Mouse (Mus musculus) embryonic facial prominence, embryonic 12.5 days (tissue): ENCODE measurements at regions not wholly inside any gene's neighbourhood (a gene's known extent, or its start where the extent isn't known, plus 50 kb on each side); places are given as distances from the start of the nearest gene placed in this dataset.

ENCODE experiments used
- ATAC-seq: fragments of 200-750 bp; cut with Nextera tagmentation; 2 replicates; pipeline ENCODE4 v1.8.0; 2017; ENCODE audit not compliant: insufficient number of reproducible peaks, insufficient read depth, low FRiP score, low TSS enrichment
- H3K27ac ChIP-seq: fragments of 300-500 bp; sonication (generic); 2 replicates; pipeline ENCODE4 v1.5.1; 2016; ENCODE audit warnings: mild to moderate bottlenecking
- H3K27me3 ChIP-seq: fragments of 300-500 bp; sonication (generic); 2 replicates; pipeline ENCODE4 v1.6.1; 2016; ENCODE audit warnings: mild to moderate bottlenecking, moderate library complexity
- H3K36me3 ChIP-seq: fragments of 300-500 bp; sonication (generic); 2 replicates; pipeline ENCODE4 v1.6.1; 2016; ENCODE audit warnings: mild to moderate bottlenecking
- H3K4me1 ChIP-seq: fragments of 300-500 bp; sonication (generic); 2 replicates; pipeline ENCODE4 v1.6.1; 2016
- H3K4me2 ChIP-seq: fragments of 300-500 bp; sonication (generic); replicated peaks from 2 replicates; pipeline ENCODE4 v1.6.1; 2016; ENCODE audit warnings: mild to moderate bottlenecking, moderate library complexity
- H3K4me3 ChIP-seq: fragments of 300-500 bp; sonication (generic); 2 replicates; pipeline ENCODE4 v1.5.1; 2016; ENCODE audit warnings: mild to moderate bottlenecking
- H3K9ac ChIP-seq: fragments of 300-500 bp; sonication (generic); 2 replicates; pipeline ENCODE4 v1.6.1; 2016; ENCODE audit warnings: mild to moderate bottlenecking, moderate library complexity
- H3K9me3 ChIP-seq: fragments of 300-500 bp; sonication (generic); 2 replicates; pipeline ENCODE4 v1.6.1; 2016; ENCODE audit warnings: mild to moderate bottlenecking, moderate library complexity
- WGBS: fragments of 180-500 bp; shearing (Covaris S2); methylation state at CpG from one replicate; pipeline ENCODE4 v1.1.7; 2016; 5-methylcytosine and 5-hydroxymethylcytosine counted together

GRCm38 (mm10) chr9:59144256-59144800 is 108.1 kb upstream of the Neo1 start:
- H3K9ac ChIP-seq = no peak overlapping the region
- ATAC-seq = no peak
- no peak overlapping the region for H3K27ac ChIP-seq
- WGBS = 80% methylated on average over 3 of the region's 3 CpGs
- no peak overlapping the region for H3K4me3 ChIP-seq
- no peak overlapping the region for H3K4me2 ChIP-seq
- no peaks in the 10 kb centered on the region for H3K9me3 ChIP-seq
- H3K4me1 ChIP-seq = no peaks in the 10 kb centered on the region
- H3K27me3 ChIP-seq = no peaks in the 10 kb centered on the region
- no peaks in the 10 kb centered on the region for H3K36me3 ChIP-seq

GRCm38 (mm10) chr9:59143610-59144009 is 107.4 kb upstream of the Neo1 start:
- 85% methylated on average over 4 of the region's 4 CpGs for WGBS

GRCm38 (mm10) chr9:59134171-59135041 is 98.2 kb upstream of the Neo1 start:
- Histone ChIP-seq H3K27ac (peak overlapping the region; percentile 82), H3K4me3 (no peak overlapping the region), H3K27me3 (no peaks in the 10 kb centered on the region), H3K4me2 (peak overlapping the region; percentile 34), H3K4me1 (peaks cover 19% of the 10 kb centered on the region; the same call in 1 of the 2 replicates), H3K9ac (no peak overlapping the region), H3K36me3 (no peaks in the 10 kb centered on the region), H3K9me3 (no peaks in the 10 kb centered on the region)
- ATAC-seq = peak; percentile 86
- 17% methylated on average over 15 of the region's 15 CpGs for WGBS

More at GRCm38 (mm10) chr9:59143610-59144009, 107.4 kb upstream of the Neo1 start:
- ATAC-seq = no peak
- Histone ChIP-seq H3K27ac (no peak overlapping the region), H3K27me3 (no peaks in the 10 kb centered on the region), H3K9me3 (no peaks in the 10 kb centered on the region), H3K4me3 (no peak overlapping the region), H3K4me1 (no peaks in the 10 kb centered on the region), H3K9ac (no peak overlapping the region), H3K36me3 (no peaks in the 10 kb centered on the region), H3K4me2 (no peak overlapping the region)

GRCm38 (mm10) chr9:59129699-59130340 is 93.6 kb upstream of the Neo1 start:
- H3K9me3 ChIP-seq = no peaks in the 10 kb centered on the region
- no peak overlapping the region for H3K27ac ChIP-seq
- ATAC-seq = no peak
- H3K4me2 ChIP-seq = no peak overlapping the region
- H3K9ac ChIP-seq = no peak overlapping the region
- H3K4me3 ChIP-seq = no peak overlapping the region
- H3K4me1 ChIP-seq = peaks cover 14% of the 10 kb centered on the region; the same call in 1 of the 2 replicates
- 90% methylated on average over 9 of the region's 9 CpGs for WGBS
- no peaks in the 10 kb centered on the region for H3K27me3 ChIP-seq
- H3K36me3 ChIP-seq = no peaks in the 10 kb centered on the region

GRCm38 (mm10) chr9:59129252-59129651 is 93.0 kb upstream of the Neo1 start:
- H3K27ac ChIP-seq = no peak overlapping the region
- no peaks in the 10 kb centered on the region for H3K27me3 ChIP-seq
- H3K9me3 ChIP-seq = no peaks in the 10 kb centered on the region
- no peaks in the 10 kb centered on the region for H3K36me3 ChIP-seq
- H3K9ac ChIP-seq = no peak overlapping the region
- no peak overlapping the region for H3K4me3 ChIP-seq
- H3K4me2 ChIP-seq = no peak overlapping the region
- no peak for ATAC-seq
- H3K4me1 ChIP-seq = peaks cover 9% of the 10 kb centered on the region; the same call in 1 of the 2 replicates
- 92% methylated on average over 1 of the region's 1 CpGs for WGBS

GRCm38 (mm10) chr9:59128023-59128422 is 91.8 kb upstream of the Neo1 start:
- no peak overlapping the region for H3K4me2 ChIP-seq
- H3K9ac ChIP-seq = no peak overlapping the region
- H3K36me3 ChIP-seq = no peaks in the 10 kb centered on the region
- no peak for ATAC-seq
- H3K4me1 ChIP-seq = no peaks in the 10 kb centered on the region
- WGBS = 79% methylated on average over 2 of the region's 2 CpGs
- H3K9me3 ChIP-seq = no peaks in the 10 kb centered on the region
- no peak overlapping the region for H3K27ac ChIP-seq
- H3K27me3 ChIP-seq = no peaks in the 10 kb centered on the region
- no peak overlapping the region for H3K4me3 ChIP-seq

GRCm38 (mm10) chr9:59125886-59126285 is 89.6 kb upstream of the Neo1 start:
- H3K9ac ChIP-seq = no peak overlapping the region
- no peak overlapping the region for H3K4me2 ChIP-seq
- no peak for ATAC-seq
- H3K4me3 ChIP-seq = no peak overlapping the region
- no peak overlapping the region for H3K27ac ChIP-seq
- WGBS = 76% methylated on average over 6 of the region's 6 CpGs
- H3K27me3 ChIP-seq = no peaks in the 10 kb centered on the region
- H3K36me3 ChIP-seq = no peaks in the 10 kb centered on the region
- no peaks in the 10 kb centered on the region for H3K4me1 ChIP-seq
- H3K9me3 ChIP-seq = no peaks in the 10 kb centered on the region

- H3K27ac ChIP-seq = no peak overlapping the region
- no peaks in the 10 kb centered on the region for H3K4me1 ChIP-seq
- H3K4me2 ChIP-seq = no peak overlapping the region
- no peaks in the 10 kb centered on the region for H3K9me3 ChIP-seq
- no peak for ATAC-seq
- H3K9ac ChIP-seq = no peak overlapping the region
- no peaks in the 10 kb centered on the region for H3K36me3 ChIP-seq
- H3K27me3 ChIP-seq = no peaks in the 10 kb centered on the region
- H3K4me3 ChIP-seq = no peak overlapping the region
- 71% methylated on average over 2 of the region's 2 CpGs for WGBS
These were observed 80.3 kb upstream of the Neo1 start for GRCm38 (mm10) chr9:59116561-59116960.

- H3K4me3 ChIP-seq = no peak overlapping the region
- ATAC-seq = no peak
- H3K27ac ChIP-seq = no peak overlapping the region
- no peaks in the 10 kb centered on the region for H3K9me3 ChIP-seq
- H3K36me3 ChIP-seq = no peaks in the 10 kb centered on the region
- H3K27me3 ChIP-seq = no peaks in the 10 kb centered on the region
- no peak overlapping the region for H3K9ac ChIP-seq
- no peak overlapping the region for H3K4me2 ChIP-seq
- H3K4me1 ChIP-seq = no peaks in the 10 kb centered on the region
- WGBS = 67% methylated on average over 4 of the region's 4 CpGs
These were observed 77.6 kb upstream of the Neo1 start for GRCm38 (mm10) chr9:59113859-59114258.

GRCm38 (mm10) chr9:59099738-59100137 is 63.5 kb upstream of the Neo1 start:
- 88% methylated on average over 5 of the region's 5 CpGs for WGBS
- Histone ChIP-seq H3K4me1 (no peaks in the 10 kb centered on the region), H3K36me3 (no peaks in the 10 kb centered on the region), H3K4me3 (no peak overlapping the region), H3K9ac (no peak overlapping the region), H3K27me3 (no peaks in the 10 kb centered on the region), H3K4me2 (no peak overlapping the region), H3K9me3 (no peaks in the 10 kb centered on the region), H3K27ac (no peak overlapping the region)
- no peak for ATAC-seq

GRCm38 (mm10) chr9:59097564-59097963 is 61.3 kb upstream of the Neo1 start:
- no peak for ATAC-seq
- Histone ChIP-seq H3K9ac (no peak overlapping the region), H3K36me3 (no peaks in the 10 kb centered on the region), H3K9me3 (no peaks in the 10 kb centered on the region), H3K27ac (no peak overlapping the region), H3K4me1 (no peaks in the 10 kb centered on the region; the same call in 1 of the 2 replicates), H3K4me2 (no peak overlapping the region), H3K27me3 (no peaks in the 10 kb centered on the region), H3K4me3 (no peak overlapping the region)
- 35% methylated on average over 4 of the region's 4 CpGs for WGBS
